Mouse (Mus musculus): ENCODE results near the gene Ccdc171. TPM values are rescaled to one million over a fixed set of nuclear protein-coding genes. Genes with fewer than 3 reads are reported as not detected.

Ccdc171 gene
- total RNA-seq, 1 experiment, result 3.5 TPM

DNA sequence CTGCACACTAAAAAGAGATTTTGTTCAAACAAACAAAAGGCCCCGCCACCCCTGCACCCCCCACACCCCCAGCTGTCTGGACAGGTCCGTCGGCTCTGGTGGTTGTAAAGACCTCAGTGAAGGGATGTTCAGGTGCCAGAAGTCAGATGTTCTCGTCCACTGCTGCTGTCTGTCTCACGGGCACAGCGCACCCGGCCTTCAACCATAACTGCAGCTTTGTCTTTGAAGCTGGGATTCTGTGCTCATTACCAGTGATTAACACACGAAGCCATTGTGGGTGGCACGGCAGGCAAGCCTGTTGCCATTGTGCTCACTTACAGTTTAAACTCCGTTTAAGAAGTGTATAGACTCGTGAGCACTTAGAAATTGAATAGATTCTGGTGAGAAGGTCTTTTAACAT, 194.5 kb downstream of the Ccdc171 start:
- no peak for DNase-seq (ENCODE audit: low read depth, low spot score)
- TF ChIP-seq HCFC1 (IDR thresholded peaks at IDR 0.05; ENCODE audit: borderline replicate concordance, insufficient read depth, low read length), result no peak
- no peak for TF ChIP-seq CHD2 (IDR thresholded peaks at IDR 0.05; ENCODE audit: low read depth, low read length)
- no peak for TF ChIP-seq MAFK (IDR thresholded peaks at IDR 0.05; ENCODE audit: insufficient read depth, low read depth, low read length)
- TF ChIP-seq ZNF384 (IDR thresholded peaks at IDR 0.05; ENCODE audit: low read depth, low read length), result no peak
- TF ChIP-seq ZC3H11A (IDR thresholded peaks at IDR 0.05; ENCODE audit: borderline replicate concordance, low read depth, low read length), result no peak
- H3K9ac ChIP-seq (ENCODE audit: insufficient read depth, low read depth, low read length, poor library complexity, severe bottlenecking), result no peak overlapping the region
- no peaks in the 10 kb centered on the region for H3K9me3 ChIP-seq (ENCODE audit: control insufficient read depth, insufficient read depth, low read depth, low read length)
- no peaks in the 10 kb centered on the region for H3K36me3 ChIP-seq (ENCODE audit: control insufficient read depth, insufficient read depth, low read length, poor library complexity, severe bottlenecking)
- in situ Hi-C loops (cut with MboI; ENCODE audit: low sequenced_read_pairs in 2 of 2, unreplicated experiment in 2 of 2), result no loop called here
- no peak overlapping the region for H3K27ac ChIP-seq (ENCODE audit: insufficient read depth, low read depth, low read length, poor library complexity, severe bottlenecking)
- no peaks in the 10 kb centered on the region; a peak in 1 of 4 replicates for H3K4me1 ChIP-seq (ENCODE audit: control insufficient read depth in 2 of 2, insufficient read depth in 2 of 2, low read length in 2 of 2, poor library complexity in 1 of 2)
- H3K4me3 ChIP-seq (ENCODE audit: insufficient read depth in 1 of 2, low read depth in 1 of 2, low read length in 2 of 2, poor library complexity in 1 of 2, severe bottlenecking in 1 of 2), result no peak overlapping the region

DNA sequence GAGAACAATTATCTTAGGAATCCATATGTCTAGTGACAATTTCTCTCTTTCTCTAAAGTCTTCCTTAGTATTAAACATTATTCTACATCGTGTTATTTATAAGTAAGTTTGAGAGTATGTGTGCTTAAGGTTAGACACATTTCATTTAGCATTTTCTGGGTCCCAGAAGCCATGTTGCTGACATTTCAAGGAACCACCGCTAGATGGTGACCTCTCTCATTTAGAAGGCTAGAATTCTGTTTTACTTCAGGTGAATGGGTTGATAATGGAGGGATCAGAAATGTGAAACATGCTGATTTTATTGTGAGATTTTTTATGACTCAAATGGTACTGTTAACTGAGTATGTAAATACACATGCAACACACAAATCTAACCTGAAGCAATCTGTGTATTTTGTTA, 199.8 kb downstream of the Ccdc171 start:
- TF ChIP-seq ZNF384 (IDR thresholded peaks at IDR 0.05; ENCODE audit: low read depth, low read length), result no peak
- no peaks in the 10 kb centered on the region for H3K4me1 ChIP-seq (ENCODE audit: control insufficient read depth in 2 of 2, insufficient read depth in 2 of 2, low read length in 2 of 2, poor library complexity in 1 of 2)
- H3K36me3 ChIP-seq (ENCODE audit: control insufficient read depth, insufficient read depth, low read length, poor library complexity, severe bottlenecking), result no peaks in the 10 kb centered on the region
- no peaks in the 10 kb centered on the region for H3K9me3 ChIP-seq (ENCODE audit: control insufficient read depth, insufficient read depth, low read depth, low read length)
- in situ Hi-C loops (cut with MboI; ENCODE audit: low sequenced_read_pairs in 2 of 2, unreplicated experiment in 2 of 2), result no loop called here
- peak; percentile 40 for DNase-seq (ENCODE audit: low read depth, low spot score)
- H3K9ac ChIP-seq (ENCODE audit: insufficient read depth, low read depth, low read length, poor library complexity, severe bottlenecking), result no peak overlapping the region
- no peak overlapping the region for H3K4me3 ChIP-seq (ENCODE audit: insufficient read depth in 1 of 2, low read depth in 1 of 2, low read length in 2 of 2, poor library complexity in 1 of 2, severe bottlenecking in 1 of 2)
- no peak overlapping the region for H3K27ac ChIP-seq (ENCODE audit: insufficient read depth, low read depth, low read length, poor library complexity, severe bottlenecking)

- in situ Hi-C loops (cut with MboI; ENCODE audit: low sequenced_read_pairs in 2 of 2, unreplicated experiment in 2 of 2), result no loop called here
- H3K9ac ChIP-seq (ENCODE audit: insufficient read depth, low read depth, low read length, poor library complexity, severe bottlenecking), result no peak overlapping the region
- TF ChIP-seq HCFC1 (IDR thresholded peaks at IDR 0.05; ENCODE audit: borderline replicate concordance, insufficient read depth, low read length) (no peak), CHD2 (IDR thresholded peaks at IDR 0.05; ENCODE audit: low read depth, low read length) (no peak), ZC3H11A (IDR thresholded peaks at IDR 0.05; ENCODE audit: borderline replicate concordance, low read depth, low read length) (no peak), ZNF384 (IDR thresholded peaks at IDR 0.05; ENCODE audit: low read depth, low read length) (no peak), MAFK (IDR thresholded peaks at IDR 0.05; ENCODE audit: insufficient read depth, low read depth, low read length) (no peak)
- no peaks in the 10 kb centered on the region for H3K36me3 ChIP-seq (ENCODE audit: control insufficient read depth, insufficient read depth, low read length, poor library complexity, severe bottlenecking)
- H3K4me3 ChIP-seq (ENCODE audit: insufficient read depth in 1 of 2, low read depth in 1 of 2, low read length in 2 of 2, poor library complexity in 1 of 2, severe bottlenecking in 1 of 2), result no peak overlapping the region
- H3K27ac ChIP-seq (ENCODE audit: insufficient read depth, low read depth, low read length, poor library complexity, severe bottlenecking), result no peak overlapping the region
- H3K9me3 ChIP-seq (ENCODE audit: control insufficient read depth, insufficient read depth, low read depth, low read length), result no peaks in the 10 kb centered on the region
- H3K4me1 ChIP-seq (ENCODE audit: control insufficient read depth in 2 of 2, insufficient read depth in 2 of 2, low read length in 2 of 2, poor library complexity in 1 of 2), result no peaks in the 10 kb centered on the region
- DNase-seq (ENCODE audit: low read depth, low spot score), result no peak
Measured at GRCm38 (mm10) chr4:83739137-83739890, 214.0 kb downstream of the Ccdc171 start.

DNA sequence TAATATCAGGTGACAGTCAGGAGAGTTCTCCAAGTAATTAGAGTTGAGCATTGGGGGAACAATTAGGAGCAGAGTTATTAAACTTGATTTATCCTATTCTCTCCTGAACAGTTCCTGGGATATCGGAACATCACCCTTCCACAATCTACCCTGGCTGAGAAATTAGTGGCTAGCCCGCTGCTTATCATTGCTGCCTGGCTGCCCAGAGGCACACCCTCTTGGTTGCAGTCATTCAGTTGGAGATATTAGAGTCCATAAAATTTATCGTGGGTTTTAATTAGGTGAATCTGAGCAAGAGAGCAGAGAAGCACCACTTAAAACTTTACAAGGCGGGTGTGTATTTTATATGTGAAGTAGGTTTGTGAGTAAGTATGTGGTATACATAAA, 214.5 kb downstream of the Ccdc171 start:
- in situ Hi-C loops (cut with MboI; ENCODE audit: low sequenced_read_pairs in 2 of 2, unreplicated experiment in 2 of 2), result no loop called here
- Histone ChIP-seq H3K36me3 (ENCODE audit: control insufficient read depth, insufficient read depth, low read length, poor library complexity, severe bottlenecking) (no peaks in the 10 kb centered on the region), H3K27ac (ENCODE audit: insufficient read depth, low read depth, low read length, poor library complexity, severe bottlenecking) (no peak overlapping the region), H3K4me1 (ENCODE audit: control insufficient read depth in 2 of 2, insufficient read depth in 2 of 2, low read length in 2 of 2, poor library complexity in 1 of 2) (no peaks in the 10 kb centered on the region), H3K4me3 (ENCODE audit: insufficient read depth in 1 of 2, low read depth in 1 of 2, low read length in 2 of 2, poor library complexity in 1 of 2, severe bottlenecking in 1 of 2) (no peak overlapping the region), H3K9ac (ENCODE audit: insufficient read depth, low read depth, low read length, poor library complexity, severe bottlenecking) (no peak overlapping the region), H3K9me3 (ENCODE audit: control insufficient read depth, insufficient read depth, low read depth, low read length) (no peaks in the 10 kb centered on the region)
- TF ChIP-seq ZNF384 (IDR thresholded peaks at IDR 0.05; ENCODE audit: low read depth, low read length) (no peak), CHD2 (IDR thresholded peaks at IDR 0.05; ENCODE audit: low read depth, low read length) (no peak), HCFC1 (IDR thresholded peaks at IDR 0.05; ENCODE audit: borderline replicate concordance, insufficient read depth, low read length) (no peak), MAFK (IDR thresholded peaks at IDR 0.05; ENCODE audit: insufficient read depth, low read depth, low read length) (no peak), ZC3H11A (IDR thresholded peaks at IDR 0.05; ENCODE audit: borderline replicate concordance, low read depth, low read length) (no peak)
- no peak for DNase-seq (ENCODE audit: low read depth, low spot score)
